Mouse (Mus musculus) urinary bladder, postnatal 10 days (tissue): ENCODE data around the gene Mtmr3.
"Not testable (repeated sequence)": the region's sequence is repeated elsewhere in the genome, so short reads cannot be mapped to it uniquely, and the experiment has no call there.

Experiments
- DNase-seq: peaks from one replicate; pipeline ENCODE4 v3.0.0; 2022; ENCODE audit warnings: low spot score

Mtmr3 gene

DNA sequence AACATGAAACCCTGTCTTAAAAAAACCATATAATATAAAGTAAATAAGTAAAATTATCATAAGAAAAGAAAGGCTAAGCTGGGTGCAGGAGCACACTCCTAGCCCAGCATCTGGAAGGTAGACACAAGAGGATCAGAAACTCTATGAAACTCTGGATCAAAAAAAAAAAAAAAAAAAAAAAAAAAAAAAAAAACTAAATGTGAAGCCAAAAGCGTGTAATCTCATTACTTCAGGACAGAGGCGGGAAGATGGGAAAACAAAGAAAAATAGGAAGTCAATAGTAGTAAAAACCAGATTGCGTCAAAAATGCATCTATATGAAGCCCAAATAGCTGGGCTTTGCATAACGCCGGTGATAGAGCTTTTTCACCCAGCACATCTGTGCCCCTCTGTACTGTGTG, 7.2 kb upstream of the Mtmr3 start:
- no peak for DNase-seq

DNA sequence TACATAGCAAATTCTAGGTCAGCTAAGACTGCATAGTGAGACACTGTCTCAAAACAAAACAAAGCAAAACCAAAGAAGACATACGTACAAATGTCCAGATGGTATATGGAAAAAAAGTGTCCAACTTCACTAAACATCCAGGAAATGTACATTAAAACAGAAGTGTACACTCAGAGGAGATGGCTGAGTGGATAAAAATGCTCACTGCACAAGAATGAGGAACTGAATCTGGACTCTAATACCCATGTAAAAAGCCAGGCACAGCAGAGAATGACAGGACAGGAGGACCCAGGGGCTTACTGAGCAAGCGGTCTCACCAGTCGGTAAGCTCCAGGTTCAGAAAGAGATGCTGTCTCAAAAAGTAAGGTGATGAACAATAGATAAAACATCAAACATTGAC, 5.3 kb upstream of the Mtmr3 start:
- DNase-seq: no peak

DNA sequence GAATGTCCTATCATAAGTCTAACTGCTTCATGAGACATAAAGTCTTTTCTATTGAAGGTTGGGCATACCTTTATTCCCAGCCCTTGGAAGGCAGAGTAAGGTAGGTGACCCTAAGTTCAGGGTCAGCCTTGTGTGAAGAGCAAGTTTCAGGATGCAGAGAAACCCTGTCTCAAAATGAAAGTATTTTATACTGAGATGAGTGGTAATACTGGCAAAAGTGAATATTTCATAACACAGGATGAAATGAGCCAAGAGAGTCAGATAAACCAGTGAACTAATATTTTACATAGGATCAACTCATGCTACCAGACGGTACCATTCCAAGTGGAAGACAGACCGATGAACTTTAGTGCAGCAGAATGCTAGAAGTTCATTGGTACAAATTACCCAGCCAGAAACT, 3.7 kb upstream of the Mtmr3 start:
- no peak for DNase-seq

DNA sequence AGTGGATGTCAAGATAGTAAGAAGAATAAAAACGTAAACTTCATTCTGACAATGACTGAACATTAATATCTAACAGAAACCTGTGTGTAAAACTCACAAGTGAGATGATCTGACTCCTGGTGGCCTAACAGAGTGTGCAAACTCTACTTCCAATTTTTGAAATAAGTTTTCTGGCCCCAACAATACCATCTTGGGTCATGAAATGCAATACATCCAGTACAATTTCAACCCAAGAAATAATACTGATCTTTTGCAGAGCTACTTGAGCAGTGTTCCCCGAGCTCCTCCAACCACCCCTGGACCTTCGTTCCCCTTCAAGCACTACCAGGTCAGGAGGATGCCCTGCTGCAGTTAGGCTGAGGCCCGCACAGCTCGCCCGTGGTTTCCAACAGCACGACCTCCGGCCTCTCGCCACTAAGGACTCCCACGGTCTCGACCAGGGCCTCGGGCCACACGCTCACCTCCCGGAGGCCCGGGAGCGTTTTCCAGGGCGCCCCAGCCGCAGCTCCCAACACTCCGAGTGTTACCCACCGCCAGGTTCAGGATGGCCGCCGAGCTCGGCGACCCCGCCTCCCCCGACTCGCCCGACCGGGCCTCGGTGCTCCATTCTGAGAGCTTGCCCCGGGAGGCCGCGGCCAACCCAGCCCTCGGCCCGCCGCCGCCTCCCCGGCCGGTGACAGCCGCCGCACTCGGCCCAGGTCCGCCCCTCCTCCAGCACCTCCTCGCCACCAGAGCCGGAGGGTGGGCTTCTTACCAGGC, 635 bp downstream of the Mtmr3 start:
- DNase-seq: peak; percentile 23

DNA sequence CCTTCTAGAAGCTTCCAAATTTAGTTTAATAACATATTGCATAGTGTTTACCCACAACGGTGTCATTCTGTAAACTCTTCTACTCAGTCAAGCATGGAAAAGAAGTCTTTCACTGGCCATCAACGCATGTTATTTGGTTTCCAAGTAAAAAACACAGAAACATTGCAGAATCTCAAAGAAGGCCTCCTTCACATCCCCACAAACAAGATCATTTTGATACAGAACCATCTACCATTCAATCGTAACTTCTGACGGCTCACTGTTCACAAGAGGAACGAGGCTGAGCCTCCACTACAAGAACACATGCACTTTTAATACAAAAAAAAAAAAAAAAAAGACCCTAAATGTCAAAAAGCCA, 1.2 kb downstream of the Mtmr3 start:
- DNase-seq: no peak

DNA sequence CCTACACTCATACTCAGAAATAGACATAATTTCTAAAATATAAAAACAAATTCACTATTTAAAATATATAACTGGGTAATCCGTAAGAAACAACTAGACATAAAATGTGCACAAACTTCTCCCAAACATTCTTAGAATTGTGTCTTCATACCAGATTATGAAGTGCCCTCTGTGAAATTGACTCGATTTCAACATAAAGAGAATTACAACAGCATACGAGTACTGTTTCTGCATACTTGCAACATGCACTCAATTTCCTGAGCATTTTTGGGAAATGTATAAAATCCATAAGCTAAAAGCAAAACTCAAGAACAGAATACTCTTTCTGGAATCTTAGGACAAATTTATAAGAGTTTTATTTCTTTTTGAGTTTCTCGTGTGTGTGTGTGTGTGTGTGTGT, 2.9 kb downstream of the Mtmr3 start:
- no peak for DNase-seq

DNA sequence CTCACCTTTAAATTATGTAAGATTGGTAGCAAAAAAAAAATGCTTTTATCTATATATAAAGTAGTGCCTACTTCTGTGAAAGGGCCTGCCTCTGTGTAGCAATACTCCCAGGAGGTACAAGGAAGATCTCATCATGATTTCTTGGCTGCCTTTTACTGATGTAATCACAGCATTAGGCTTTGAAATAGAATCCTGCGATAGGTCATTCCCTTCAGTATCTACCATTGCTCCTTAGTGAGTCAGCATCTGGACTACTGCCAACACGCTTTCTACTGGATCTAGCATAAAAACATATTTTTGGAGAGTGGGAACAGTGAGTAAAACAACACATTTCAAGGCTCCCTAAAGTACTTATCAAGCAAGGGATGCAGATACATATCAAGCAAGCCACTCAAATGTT, 16.0 kb downstream of the Mtmr3 start:
- no peak for DNase-seq

DNA sequence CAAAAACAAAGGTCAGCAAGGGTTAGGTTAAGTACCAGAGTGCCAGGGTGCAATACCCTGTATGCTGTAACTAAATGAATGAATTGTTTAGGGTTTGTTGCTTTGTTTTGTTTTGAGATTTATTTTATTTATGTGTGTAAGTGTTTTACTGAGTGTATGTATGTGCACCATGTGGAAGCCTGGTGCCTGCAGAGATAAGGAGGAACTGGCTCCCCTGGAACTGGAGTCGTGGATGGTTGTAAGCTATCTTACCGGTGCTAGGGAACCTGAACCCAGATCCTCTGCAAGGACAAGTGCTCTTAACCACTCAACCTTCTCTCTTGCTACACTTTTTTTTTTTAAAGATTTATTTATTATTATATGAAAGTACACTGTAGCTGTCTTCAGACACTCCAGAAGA, 17.6 kb downstream of the Mtmr3 start:
- no peak for DNase-seq

DNA sequence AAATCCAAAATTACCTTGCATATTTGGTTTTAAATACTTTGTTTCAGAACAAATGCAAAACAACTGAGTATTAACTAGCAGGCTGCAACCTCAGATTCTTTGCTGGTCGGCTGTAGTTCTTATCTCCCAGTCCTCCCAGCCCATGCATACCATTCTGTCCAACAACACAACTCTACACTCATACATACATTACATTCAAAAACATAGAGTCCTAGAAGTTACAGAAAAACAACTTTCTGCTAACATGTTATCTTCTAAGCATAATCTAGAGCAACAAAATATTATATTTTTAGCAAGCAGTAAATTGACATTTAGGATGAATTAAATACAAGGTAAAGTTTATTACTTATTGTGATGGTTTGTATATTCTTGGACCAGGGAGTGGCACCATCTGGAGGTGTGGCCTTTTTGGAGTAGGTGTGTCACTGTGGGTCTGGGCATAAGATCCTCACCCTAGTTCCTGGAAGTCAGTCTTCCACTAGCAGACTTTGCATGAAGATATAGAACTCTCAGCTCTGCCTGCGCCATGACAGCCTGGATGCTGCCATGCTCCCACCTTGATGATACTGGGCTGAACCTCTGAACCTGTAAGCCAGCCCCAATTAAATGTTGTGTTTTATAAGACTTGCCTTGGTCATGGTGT, 18.5 kb downstream of the Mtmr3 start:
- not testable (repeated sequence) for DNase-seq

DNA sequence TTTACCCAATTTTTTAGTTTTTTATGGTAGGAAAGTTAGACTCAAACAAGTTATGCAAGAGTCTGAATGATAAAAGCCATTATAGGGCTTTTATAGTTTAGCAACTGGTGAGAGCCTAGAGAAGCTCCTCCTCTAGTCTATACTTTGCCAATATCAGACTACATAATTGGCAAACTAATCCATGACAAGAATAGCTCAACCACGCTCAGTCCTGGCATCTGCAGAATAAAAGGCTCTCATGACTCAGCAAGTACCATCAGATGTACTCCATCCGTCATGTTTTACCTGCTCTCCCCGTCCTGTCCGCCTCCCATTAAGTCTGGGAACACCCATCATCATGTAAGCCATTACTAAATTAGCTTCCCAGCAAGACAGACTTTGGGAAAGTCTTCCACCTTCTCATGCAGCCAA, 23.2 kb downstream of the Mtmr3 start:
- no peak for DNase-seq

DNA sequence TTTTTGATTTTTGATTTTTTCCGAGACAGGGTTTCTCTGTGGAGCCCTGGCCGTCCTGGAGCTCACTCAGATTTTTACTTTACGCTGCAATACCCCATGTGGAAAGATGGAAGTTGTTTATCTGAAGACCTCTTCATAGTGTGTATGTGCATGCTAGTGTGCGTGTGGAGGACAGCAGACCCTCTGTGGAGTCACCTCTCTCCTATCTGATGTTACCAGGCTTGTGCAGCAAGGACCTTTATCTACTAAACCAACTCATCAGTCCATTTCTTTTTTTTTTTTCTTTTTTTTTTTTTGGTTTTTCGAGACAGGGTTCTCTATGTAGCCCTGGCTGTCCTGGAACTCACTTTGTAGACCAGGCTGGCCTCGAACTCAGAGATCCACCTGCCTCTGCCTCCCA, 28.3 kb downstream of the Mtmr3 start:
- DNase-seq: no peak

DNA sequence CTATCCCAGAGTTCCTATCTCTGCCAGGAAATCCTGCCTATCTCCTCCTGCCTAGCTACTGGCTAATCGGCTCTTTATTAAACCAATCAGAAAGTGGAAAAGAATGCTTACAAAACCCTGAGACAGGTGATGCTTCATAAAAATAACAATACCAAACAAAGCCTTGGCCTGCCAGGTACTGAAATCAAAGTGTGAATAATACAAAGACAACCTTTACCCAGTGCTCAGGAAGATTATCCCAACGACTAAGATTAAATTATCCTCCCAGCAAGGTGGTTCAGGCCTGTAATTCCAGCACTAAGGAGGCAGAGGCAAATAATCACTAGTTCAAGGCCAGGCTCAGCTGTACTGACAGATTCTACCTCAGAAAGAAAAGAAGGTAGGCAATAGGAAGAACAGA, 29.1 kb downstream of the Mtmr3 start:
- no peak for DNase-seq

DNA sequence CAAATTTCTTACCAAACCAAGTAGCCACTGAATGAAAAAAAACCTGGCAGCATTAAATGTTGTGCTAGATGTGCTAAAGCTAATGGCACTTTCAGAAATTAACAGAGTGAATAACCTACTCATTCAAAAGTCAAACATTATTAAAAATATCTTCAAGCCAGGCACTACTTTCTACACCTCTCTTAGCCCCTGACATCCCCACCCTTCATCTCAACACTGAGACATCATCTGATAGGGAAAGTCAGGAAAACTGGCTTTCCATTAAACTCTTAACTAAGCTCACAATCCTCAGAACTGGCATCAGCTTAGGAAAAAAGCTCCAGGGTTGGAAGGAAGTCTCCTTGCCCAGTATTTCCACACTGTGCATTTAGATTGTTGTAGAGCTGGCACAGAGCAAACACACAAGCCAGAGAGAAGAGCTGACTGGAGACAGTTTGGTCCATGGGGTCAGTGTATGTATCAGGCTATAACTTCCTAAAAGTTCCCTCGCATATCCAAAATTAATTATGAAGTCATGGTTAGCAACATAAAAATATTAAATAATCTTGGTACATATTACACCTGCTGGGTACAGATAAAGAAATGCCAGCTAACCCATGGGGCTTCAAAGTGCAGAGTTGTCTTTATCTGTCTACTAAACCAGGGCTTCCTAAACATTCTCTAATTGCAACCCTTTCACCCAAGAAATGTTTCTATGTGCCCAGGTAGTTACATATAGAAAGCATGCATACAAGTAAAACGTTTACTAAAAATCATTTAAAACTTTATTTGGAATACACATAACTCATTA, 41.2 kb downstream of the Mtmr3 start:
- DNase-seq: no peak

DNA sequence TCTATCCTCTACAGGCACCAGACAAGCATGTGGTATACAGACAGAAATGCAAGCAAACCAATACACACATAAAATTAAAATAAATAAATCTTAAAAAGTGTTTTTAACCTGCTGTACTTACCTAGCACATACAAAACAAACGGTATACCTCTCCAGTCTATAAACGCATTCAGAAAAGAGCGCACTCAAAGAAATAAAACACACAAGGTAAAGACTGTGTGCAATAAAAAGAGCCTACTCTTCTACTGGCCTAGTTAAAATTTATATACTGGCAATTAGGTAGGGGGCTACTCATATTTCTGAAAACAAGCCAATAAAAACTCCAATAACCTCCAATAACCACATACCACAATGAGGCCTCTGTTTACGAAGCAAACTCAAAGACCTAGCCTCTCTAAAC, 47.1 kb downstream of the Mtmr3 start:
- no peak for DNase-seq

DNA sequence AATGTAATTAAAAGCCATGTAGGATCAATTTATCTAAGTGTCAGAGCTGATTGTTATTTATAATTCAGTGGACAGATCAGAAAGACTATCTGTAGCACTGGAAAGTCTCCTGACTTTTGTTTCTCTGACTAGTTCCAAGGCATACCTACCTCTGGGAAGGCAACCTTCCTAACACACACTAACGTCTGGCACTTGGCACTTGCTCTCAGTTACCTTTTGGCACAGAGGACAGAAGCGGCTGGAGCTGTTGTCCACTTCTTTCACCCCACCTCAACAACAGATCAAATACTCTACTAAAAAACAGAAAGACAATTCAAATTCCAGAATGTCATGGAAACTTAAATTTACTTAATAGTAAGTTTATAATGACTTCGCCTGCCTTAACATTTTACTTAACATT, 48.7 kb downstream of the Mtmr3 start:
- DNase-seq: no peak

DNA sequence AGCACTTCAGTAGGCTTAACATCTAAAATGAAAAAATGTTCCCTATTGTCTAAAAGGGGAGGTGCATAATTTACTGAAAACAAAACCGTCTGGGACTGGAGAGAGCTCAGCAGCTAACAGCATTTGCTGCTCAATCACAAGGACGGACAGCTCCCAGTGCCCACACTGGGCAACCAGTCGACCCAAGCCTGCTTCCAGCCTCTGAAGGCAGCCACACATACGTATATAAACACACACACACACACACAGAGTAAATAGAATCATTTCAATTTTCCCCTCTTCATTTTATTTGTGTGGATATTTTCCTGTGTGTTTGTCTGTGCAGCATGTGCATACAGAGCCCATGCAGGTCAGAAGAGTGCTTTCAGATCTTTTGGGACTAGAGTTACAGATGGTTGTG, 49.3 kb downstream of the Mtmr3 start:
- no peak for DNase-seq

DNA sequence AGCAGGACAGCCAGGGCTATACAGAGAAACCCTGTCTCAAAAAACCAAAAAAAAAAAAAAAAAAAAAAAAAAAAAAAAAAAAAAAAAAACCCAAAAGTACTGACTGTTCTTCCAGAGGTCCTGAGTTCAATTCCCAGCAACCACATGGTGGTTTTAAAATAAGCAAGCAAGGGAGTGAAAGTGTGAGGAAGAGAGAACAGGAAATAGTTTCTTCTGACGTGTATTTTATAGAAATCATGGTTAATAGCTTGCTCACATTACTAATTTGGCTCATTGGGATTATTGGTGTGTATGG, 50.1 kb downstream of the Mtmr3 start:
- not testable (repeated sequence) for DNase-seq

DNA sequence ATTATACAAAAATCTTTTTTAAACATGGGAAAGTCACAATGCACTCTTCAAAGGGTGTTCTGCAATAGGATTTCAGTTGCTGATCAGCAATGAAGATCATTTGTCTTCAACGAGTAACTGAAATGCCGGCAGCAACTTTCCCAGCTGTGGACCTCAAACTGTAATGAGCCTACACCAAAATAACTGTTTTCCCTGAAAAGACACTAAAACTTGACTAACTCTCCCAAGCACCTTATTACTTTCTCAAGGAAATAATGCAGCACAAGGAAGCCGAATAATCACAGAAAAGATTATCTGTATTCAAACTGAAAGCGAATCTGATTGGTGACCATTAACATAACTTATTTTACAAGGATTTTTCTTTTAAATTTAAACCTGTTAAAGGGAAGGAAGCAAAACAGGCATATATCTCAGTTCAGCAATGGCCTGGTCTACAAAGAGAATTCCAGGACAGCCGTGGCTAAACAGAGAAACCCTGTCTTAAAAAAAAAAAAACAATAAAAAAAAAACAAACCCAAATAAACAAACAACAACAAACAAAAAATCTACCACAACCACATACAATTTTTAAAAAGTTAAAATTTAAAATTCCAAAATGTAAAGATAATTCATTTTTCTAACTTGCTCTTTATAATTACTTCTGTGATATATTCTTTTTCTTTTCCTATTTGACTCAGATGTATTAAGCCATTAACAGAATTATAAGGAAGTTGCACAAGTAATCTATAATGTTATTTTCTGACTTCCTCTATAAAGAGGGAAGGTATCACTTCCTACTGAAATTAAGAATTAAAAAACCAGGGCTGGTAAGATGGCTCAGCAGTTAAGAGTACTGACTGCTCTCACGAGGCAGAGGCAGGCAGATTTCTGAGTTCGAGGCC, 50.7 kb downstream of the Mtmr3 start:
- no peak for DNase-seq

DNA sequence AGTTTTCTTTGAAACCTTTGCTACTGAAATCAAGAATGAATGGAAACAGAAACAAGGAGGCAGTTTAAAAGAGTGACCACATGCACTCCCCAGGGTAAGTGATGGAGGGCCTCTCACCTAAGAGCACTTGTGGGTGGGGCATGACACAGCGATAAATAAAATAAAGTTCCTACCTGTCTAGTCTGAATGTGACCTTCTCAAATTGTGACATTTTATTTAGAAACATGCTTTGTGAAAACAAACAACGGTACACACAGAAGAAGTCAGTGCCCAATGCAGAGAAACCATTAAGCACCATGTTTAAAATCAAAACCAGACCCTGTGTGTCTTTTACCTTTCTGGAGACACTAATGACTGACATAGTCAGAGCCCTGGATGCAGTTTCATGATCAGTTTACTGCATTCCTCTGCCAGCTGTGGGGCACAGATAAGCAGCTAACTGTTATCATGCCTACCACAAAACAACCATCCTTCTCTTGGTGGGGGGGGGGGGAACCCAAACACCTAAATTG, 51.6 kb downstream of the Mtmr3 start:
- DNase-seq: no peak

DNA sequence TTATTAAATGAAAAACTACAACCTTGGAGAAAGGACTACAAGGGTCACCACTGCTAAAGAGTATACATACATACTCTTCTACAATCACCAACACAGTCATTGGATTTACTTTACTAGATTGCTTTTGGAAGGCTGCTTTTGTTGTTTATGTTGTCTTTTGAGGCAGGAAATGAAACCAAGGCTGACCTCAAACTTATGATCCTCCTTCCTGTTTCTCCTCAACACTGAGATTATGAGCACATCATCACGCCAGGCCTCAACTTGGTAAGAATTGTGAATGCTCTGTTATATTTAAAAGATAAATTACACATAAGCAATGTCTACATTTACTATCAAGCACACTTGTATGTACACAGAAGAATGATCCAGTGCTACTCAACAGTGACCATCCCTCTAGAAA, 58.0 kb downstream of the Mtmr3 start:
- no peak for DNase-seq

DNA sequence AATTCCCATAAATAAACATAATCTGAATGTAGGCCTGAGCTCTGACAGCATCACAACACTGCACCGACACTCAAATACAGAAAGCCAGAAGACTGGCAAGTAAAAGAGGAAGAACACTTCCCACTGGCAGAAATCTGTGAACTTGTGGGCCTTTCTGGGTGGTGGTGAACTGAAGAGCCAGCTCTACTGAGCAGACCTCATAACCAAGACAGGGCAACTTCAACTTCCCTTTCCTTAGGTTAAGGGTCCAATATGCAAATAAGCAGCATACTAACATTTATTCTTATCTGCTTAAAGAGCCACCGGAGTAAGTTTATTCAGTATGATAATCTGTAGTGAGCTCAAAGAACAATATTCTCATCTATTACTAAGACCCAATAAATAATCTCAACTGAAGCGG, 67.5 kb downstream of the Mtmr3 start:
- DNase-seq: no peak

DNA sequence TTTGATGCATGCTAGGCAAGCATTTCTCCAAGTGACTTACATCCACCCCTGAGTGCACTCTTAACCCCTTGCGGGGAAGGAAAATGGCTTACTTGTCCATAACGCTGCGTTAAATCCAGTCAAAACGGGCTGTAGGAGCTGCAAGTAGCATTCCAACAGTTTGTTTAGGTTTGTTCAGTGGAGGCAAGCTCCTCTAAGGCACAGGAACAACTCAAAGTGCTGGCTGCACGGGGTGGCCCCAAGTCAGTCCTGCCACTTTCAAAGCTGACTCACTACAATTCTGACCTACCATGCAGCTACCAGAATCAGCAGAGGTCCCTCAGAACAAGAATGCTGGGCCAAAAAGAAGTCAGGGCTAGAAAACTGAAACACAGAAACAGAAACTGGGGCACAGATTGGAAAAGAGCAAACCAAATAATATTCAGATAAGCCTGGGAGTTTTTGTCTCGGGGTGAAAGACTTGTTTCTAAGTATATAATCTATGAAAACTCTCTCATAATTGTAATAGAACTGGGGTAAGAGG, 72.5 kb downstream of the Mtmr3 start:
- DNase-seq: no peak
